Mouse (Mus musculus): ENCODE results near the gene Chpt1. TPM values are rescaled to one million over a fixed set of nuclear protein-coding genes. Genes with fewer than 3 reads are reported as not detected.

The Chpt1 gene
- polyA plus RNA-seq, 1 experiment from 2014 or later: 32.8 TPM

DNA sequence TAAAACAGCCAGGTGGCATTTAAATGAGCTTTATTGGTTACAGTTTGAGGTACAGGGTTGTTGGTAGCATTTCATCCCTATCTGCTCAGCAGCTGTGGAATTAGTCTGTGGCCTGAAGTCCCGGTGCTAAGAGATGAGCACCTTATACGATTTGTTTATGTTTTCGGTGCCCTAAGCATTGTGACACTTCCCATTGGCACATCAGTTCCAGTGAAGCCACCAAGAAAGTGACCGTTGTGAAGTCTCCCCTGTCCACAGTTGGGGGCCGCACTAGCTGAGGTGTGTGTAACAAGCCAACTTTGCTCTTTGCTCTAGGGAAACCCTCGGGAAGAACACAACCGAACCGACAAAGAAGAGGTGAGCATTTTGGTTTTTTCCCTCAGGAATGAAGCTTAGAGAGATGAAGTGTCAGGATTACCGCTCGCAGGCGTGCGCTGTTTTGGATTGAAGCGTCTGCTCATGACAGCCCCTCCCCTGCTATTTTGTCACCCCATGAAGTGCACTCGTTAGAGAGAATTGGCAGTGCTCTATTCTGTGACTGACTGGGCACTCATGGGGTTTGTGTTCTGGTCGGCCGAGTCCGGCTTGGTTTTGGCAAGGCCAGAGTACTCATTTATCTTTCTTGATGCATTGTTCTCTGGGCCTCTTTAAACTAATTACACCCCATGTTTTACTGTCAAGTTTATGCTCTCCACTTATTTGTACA, 91.4 kb downstream of the Chpt1 start:
- WGBS: 53% methylated on average over 17 of the region's 17 CpGs

DNA sequence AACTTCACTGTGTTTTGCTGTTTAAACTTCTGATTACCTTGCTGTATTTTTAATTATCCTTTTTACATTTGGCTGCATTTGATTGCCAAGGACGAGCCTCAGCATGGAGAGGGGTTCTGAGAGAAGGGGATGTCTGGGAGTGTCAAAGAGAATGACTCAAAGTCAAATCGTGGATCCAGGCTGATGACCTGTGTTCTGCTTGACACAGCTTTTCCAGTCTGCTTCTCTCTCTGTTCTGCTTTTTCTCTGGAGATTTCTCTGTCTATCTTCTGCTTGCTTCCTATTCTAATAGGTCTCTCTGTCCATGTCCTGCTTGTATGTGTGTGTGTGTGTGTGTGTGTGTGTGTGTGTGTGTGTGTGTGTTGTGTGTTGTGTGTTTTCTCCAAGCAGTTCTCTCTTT, 94.1 kb downstream of the Chpt1 start:
- no peaks in the 10 kb centered on the region; the same call in 1 of the 2 replicates for H3K4me1 ChIP-seq (ENCODE audit: insufficient read depth, low read length)
- no peak overlapping the region for H3K4me2 ChIP-seq (replicated peaks; ENCODE audit: low read depth, low read length)
- no peak overlapping the region for H3K9ac ChIP-seq (replicated peaks; ENCODE audit: low read length)
- H3K4me3 ChIP-seq (ENCODE audit: low read length): no peak overlapping the region
- WGBS: 45% methylated on average over 2 of the region's 2 CpGs
- ATAC-seq (ENCODE audit: low FRiP score, low TSS enrichment): no peak
- no peak overlapping the region for H3K27ac ChIP-seq (ENCODE audit: low read length)
- H3K36me3 ChIP-seq (ENCODE audit: insufficient read depth, low read length): no peaks in the 10 kb centered on the region; the same call in 1 of the 2 replicates
- no peaks in the 10 kb centered on the region for H3K27me3 ChIP-seq (ENCODE audit: insufficient read depth, low read length)
- no peaks in the 10 kb centered on the region for H3K9me3 ChIP-seq (ENCODE audit: low read length)

More for the DNA sequence above, 91.4 kb downstream of the Chpt1 start:
- ATAC-seq (ENCODE audit: low FRiP score, low TSS enrichment): no peak
- Histone ChIP-seq H3K36me3 (ENCODE audit: insufficient read depth, low read length) (peaks cover 6% of the 10 kb centered on the region), H3K9me3 (ENCODE audit: low read length) (no peaks in the 10 kb centered on the region), H3K4me2 (replicated peaks; ENCODE audit: low read depth, low read length) (no peak overlapping the region), H3K4me1 (ENCODE audit: insufficient read depth, low read length) (no peaks in the 10 kb centered on the region; the same call in 1 of the 2 replicates), H3K27ac (ENCODE audit: low read length) (no peak overlapping the region), H3K9ac (replicated peaks; ENCODE audit: low read length) (no peak overlapping the region), H3K4me3 (ENCODE audit: low read length) (no peak overlapping the region), H3K27me3 (ENCODE audit: insufficient read depth, low read length) (no peaks in the 10 kb centered on the region)

DNA sequence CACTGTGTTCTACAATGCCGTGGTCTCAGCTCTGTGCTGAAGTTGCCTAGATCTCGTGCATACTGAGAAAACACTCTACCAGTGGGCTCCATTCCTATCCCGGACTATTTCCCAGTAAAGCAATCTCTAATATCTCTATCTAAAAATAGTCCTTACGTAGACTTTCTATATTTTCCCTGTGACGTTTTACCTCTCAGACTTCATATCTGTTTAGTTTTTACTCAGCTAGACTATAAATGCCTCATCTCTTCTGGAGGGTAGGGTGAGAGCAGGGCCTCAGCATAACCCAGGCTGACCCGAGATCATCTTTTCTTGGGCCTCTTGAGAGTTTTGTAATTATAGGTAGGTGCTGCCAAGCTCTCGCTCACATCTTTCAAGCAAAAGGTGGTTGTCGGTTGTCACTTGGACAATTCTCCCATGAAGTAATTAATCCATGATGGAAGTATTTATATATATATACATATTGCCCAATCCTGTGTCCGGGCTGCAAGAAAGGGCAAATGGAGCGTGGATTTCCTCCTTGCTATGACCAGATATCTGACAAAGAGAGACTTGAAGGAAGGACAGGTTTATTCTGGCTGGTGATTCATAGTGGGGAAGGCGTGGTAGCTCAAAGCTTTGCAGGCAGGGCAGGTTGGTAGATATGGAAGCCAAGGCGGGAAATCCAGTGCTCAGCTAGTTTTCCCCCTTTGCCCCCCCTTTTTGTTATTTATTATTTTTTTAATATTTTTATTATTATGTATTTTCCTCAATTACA, 95.8 kb downstream of the Chpt1 start:
- ATAC-seq (ENCODE audit: low FRiP score, low TSS enrichment): no peak
- Histone ChIP-seq H3K27me3 (ENCODE audit: insufficient read depth, low read length) (no peaks in the 10 kb centered on the region), H3K4me3 (ENCODE audit: low read length) (no peak overlapping the region), H3K36me3 (ENCODE audit: insufficient read depth, low read length) (no peaks in the 10 kb centered on the region), H3K9ac (replicated peaks; ENCODE audit: low read length) (no peak overlapping the region), H3K4me1 (ENCODE audit: insufficient read depth, low read length) (no peaks in the 10 kb centered on the region; the same call in 1 of the 2 replicates), H3K27ac (ENCODE audit: low read length) (no peak overlapping the region), H3K9me3 (ENCODE audit: low read length) (no peaks in the 10 kb centered on the region), H3K4me2 (replicated peaks; ENCODE audit: low read depth, low read length) (no peak overlapping the region)
- 91% methylated on average over 12 of the region's 12 CpGs for WGBS

GRCm38 (mm10) chr10:88405812-88406211, 98.1 kb downstream of the Chpt1 start:
- Histone ChIP-seq H3K36me3 (ENCODE audit: insufficient read depth, low read length) (no peaks in the 10 kb centered on the region), H3K4me2 (replicated peaks; ENCODE audit: low read depth, low read length) (no peak overlapping the region), H3K9ac (replicated peaks; ENCODE audit: low read length) (no peak overlapping the region), H3K27ac (ENCODE audit: low read length) (no peak overlapping the region), H3K4me3 (ENCODE audit: low read length) (no peak overlapping the region), H3K4me1 (ENCODE audit: insufficient read depth, low read length) (no peaks in the 10 kb centered on the region; the same call in 1 of the 2 replicates), H3K9me3 (ENCODE audit: low read length) (no peaks in the 10 kb centered on the region), H3K27me3 (ENCODE audit: insufficient read depth, low read length) (no peaks in the 10 kb centered on the region)
- 61% methylated on average over 7 of the region's 7 CpGs for WGBS
- no peak for ATAC-seq (ENCODE audit: low FRiP score, low TSS enrichment)

DNA sequence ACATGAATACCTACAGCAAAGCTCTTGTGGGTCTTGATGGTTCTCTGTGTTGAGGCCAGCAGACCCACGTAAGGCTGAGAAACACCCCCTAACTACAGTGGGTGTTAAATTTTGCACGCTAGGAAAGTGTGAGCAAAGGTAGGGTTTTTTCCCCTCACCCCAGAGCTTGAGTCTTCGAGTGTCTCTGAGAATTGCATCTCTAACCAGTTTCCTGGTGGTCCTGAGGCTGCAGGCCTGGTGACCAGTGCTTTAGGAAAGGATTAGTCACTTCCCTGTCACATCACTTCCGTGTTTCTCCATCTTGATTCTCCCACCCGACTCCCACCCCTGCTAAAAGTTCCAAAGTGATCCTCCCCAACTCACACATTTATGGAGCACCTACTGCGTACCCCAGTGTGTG, 99.7 kb downstream of the Chpt1 start:
- ATAC-seq (ENCODE audit: low FRiP score, low TSS enrichment): no peak
- Histone ChIP-seq H3K4me2 (replicated peaks; ENCODE audit: low read depth, low read length) (no peak overlapping the region), H3K36me3 (ENCODE audit: insufficient read depth, low read length) (no peaks in the 10 kb centered on the region), H3K27me3 (ENCODE audit: insufficient read depth, low read length) (no peaks in the 10 kb centered on the region), H3K27ac (ENCODE audit: low read length) (no peak overlapping the region), H3K4me1 (ENCODE audit: insufficient read depth, low read length) (no peaks in the 10 kb centered on the region), H3K4me3 (ENCODE audit: low read length) (no peak overlapping the region), H3K9me3 (ENCODE audit: low read length) (no peaks in the 10 kb centered on the region), H3K9ac (replicated peaks; ENCODE audit: low read length) (no peak overlapping the region)
- WGBS: 55% methylated on average over 6 of the region's 6 CpGs

DNA sequence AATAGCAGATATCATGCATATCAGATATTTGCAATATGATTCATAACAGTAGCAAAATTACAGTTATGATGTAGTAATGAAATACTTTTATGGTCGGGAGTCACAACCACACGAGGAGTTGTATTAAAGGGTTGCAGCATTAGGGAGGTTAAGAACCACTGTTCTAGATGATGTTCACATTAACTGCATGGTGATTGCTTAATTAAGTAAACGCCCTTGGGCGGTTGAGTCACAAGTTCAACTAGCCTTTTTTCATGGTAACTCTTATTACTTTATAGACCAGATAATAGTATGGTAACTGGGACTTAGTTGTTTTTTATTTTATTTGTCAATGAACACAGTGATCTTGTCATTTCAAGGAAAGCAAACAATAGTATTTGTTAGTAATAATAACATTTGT, 100.9 kb downstream of the Chpt1 start:
- no peaks in the 10 kb centered on the region for H3K36me3 ChIP-seq (ENCODE audit: insufficient read depth, low read length)
- no peaks in the 10 kb centered on the region for H3K27me3 ChIP-seq (ENCODE audit: insufficient read depth, low read length)
- H3K4me3 ChIP-seq (ENCODE audit: low read length): no peak overlapping the region
- no peak overlapping the region for H3K9ac ChIP-seq (replicated peaks; ENCODE audit: low read length)
- 87% methylated on average over 4 of the region's 4 CpGs for WGBS
- no peak for ATAC-seq (ENCODE audit: low FRiP score, low TSS enrichment)
- no peak overlapping the region for H3K4me2 ChIP-seq (replicated peaks; ENCODE audit: low read depth, low read length)
- no peaks in the 10 kb centered on the region for H3K4me1 ChIP-seq (ENCODE audit: insufficient read depth, low read length)
- H3K9me3 ChIP-seq (ENCODE audit: low read length): no peaks in the 10 kb centered on the region
- H3K27ac ChIP-seq (ENCODE audit: low read length): no peak overlapping the region

Other genes starting within 250 kb of the Chpt1 start
- gene Dram1, start 125.0 kb downstream of the Chpt1 start, polyA plus RNA-seq (2015; fragmentation: Nextera tagmentation; extraction: Ambion mirVana): 1.9 and 5.3 TPM in 2 replicates
- gene Gnptab, start 124.9 kb downstream of the Chpt1 start, polyA plus RNA-seq (2015; fragmentation: Nextera tagmentation; extraction: Ambion mirVana): 12.8 and 13.5 TPM in 2 replicates
- 0.46 TPM in 1 of 2 replicates, not detected in the other for gene Sycp3, start 44.5 kb downstream of the Chpt1 start, polyA plus RNA-seq (2015; fragmentation: Nextera tagmentation; extraction: Ambion mirVana)
- gene Mybpc1, start 101.1 kb upstream of the Chpt1 start, polyA plus RNA-seq (2015; fragmentation: Nextera tagmentation; extraction: Ambion mirVana): 5.2 and 6.5 TPM in 2 replicates
- 0.66 and 0.84 TPM in 2 replicates for gene Spic, start 180.9 kb upstream of the Chpt1 start, polyA plus RNA-seq (2015; fragmentation: Nextera tagmentation; extraction: Ambion mirVana)
- 197 and 206 TPM in 2 replicates for gene Arl1, start 226.8 kb upstream of the Chpt1 start, polyA plus RNA-seq (2015; fragmentation: Nextera tagmentation; extraction: Ambion mirVana)

All from kidney, embryonic 16.5 days (tissue).